Mouse (Mus musculus) neural tube, embryonic 11.5 days (tissue): ENCODE results near the gene Ly6g6f. TPM values are rescaled to one million over a fixed set of nuclear protein-coding genes. Genes with fewer than 3 reads are reported as not detected.
"Not testable (repeated sequence)": the region's sequence is repeated elsewhere in the genome, so short reads cannot be mapped to it uniquely, and the experiment has no call there.

Experiments used
- ATAC-seq: fragments of 200-750 bp; cut with Nextera tagmentation; 2 replicates; pipeline ENCODE4 v1.8.0; 2017; ENCODE audit warnings: moderate number of reproducible peaks, mild to moderate bottlenecking, moderate TSS enrichment, moderate library complexity; ENCODE audit not compliant: insufficient read depth, low FRiP score, low TSS enrichment
- DNase-seq: peaks from one replicate; pipeline ENCODE4 v3.0.0-alpha.2; 2015; ENCODE audit warnings: low spot score
- H3K27ac ChIP-seq: fragments of 300-500 bp; sonication (generic); 2 replicates; pipeline ENCODE4 v1.5.1; 2014; ENCODE audit warnings: low read depth, mild to moderate bottlenecking, low read length
- H3K27me3 ChIP-seq: fragments of 300-500 bp; sonication (generic); 2 replicates; pipeline ENCODE4 v1.6.1; 2014; ENCODE audit warnings: mild to moderate bottlenecking, low read length, mixed read lengths; ENCODE audit not compliant: control insufficient read depth, insufficient read depth
- H3K36me3 ChIP-seq: fragments of 300-500 bp; sonication (generic); 2 replicates; pipeline ENCODE4 v1.6.1; 2014; ENCODE audit warnings: mild to moderate bottlenecking, low read length, moderate library complexity, mixed read lengths; ENCODE audit not compliant: control insufficient read depth, insufficient read depth
- H3K4me1 ChIP-seq: fragments of 300-500 bp; sonication (generic); 2 replicates; pipeline ENCODE4 v1.6.1; 2014; ENCODE audit warnings: low read length, mixed read lengths; ENCODE audit not compliant: control insufficient read depth, insufficient read depth
- H3K4me2 ChIP-seq: fragments of 300-500 bp; sonication (generic); 2 replicates; pipeline ENCODE4 v1.6.1; 2014; ENCODE audit warnings: low read depth, mild to moderate bottlenecking, moderate library complexity
- H3K4me3 ChIP-seq: fragments of 300-500 bp; sonication (generic); 2 replicates; pipeline ENCODE4 v1.5.1; 2014; ENCODE audit warnings: low read depth, low read length
- H3K9ac ChIP-seq: fragments of 300-500 bp; sonication (generic); 2 replicates; pipeline ENCODE4 v1.6.1; 2014; ENCODE audit warnings: mild to moderate bottlenecking, low read length
- H3K9me3 ChIP-seq: fragments of 300-500 bp; sonication (generic); 2 replicates; pipeline ENCODE4 v1.6.1; 2016; ENCODE audit warnings: low read length; ENCODE audit not compliant: control insufficient read depth
- WGBS: fragments of 180-500 bp; shearing (Covaris S2); extraction: QIAGEN DNeasy Blood & Tissue Kit; methylation state at CpG from one replicate; pipeline ENCODE4 v1.1.7; 2014; 5-methylcytosine and 5-hydroxymethylcytosine counted together
- polyA plus RNA-seq: library from polyadenylated mRNA; unstranded; fragments of >200 nt; fragmentation: Nextera tagmentation; extraction: Ambion mirVana; gene quantifications from 2 replicates; pipeline ENCODE4 v1.2.1, GENCODE M21; 2014

Ly6g6f gene
- polyA plus RNA-seq, 1 experiment from 2014 or later = 1.4 TPM

- not testable (repeated sequence) for H3K4me2 ChIP-seq, H3K4me3 ChIP-seq, H3K27me3 ChIP-seq, H3K36me3 ChIP-seq, DNase-seq, H3K27ac ChIP-seq, H3K9ac ChIP-seq, ATAC-seq, H3K4me1 ChIP-seq, H3K9me3 ChIP-seq
- WGBS = 81% methylated on average over 1 of the region's 1 CpGs
Observed at GRCm38 (mm10) chr17:35033703-35034102, 51.7 kb downstream of the Ly6g6f start.

DNA sequence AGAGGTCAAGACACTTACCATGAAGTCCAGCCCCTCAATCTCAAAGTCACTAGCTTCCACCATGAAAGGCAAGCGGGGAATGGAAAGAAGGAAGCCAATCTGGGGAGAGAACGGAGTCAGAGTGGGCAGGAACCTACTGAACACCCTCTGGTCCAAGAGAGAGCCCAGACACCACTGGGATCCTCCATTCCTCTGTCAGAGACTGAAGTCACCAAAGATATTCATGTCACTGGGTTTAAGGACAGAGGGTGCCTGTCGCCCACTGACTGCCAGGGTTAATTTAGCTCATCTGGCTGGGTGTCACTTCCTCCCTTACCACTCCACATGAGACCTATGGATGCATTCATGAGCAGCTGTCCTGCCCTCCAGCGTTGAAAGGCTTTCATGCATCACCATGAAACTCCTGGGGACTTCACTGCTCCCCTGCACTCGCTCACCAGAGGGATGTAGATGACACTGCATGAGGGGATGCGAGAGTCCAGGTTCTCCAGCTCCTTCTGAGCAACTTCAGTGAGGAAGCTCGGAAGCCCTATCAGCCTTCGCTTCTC, 53.0 kb downstream of the Ly6g6f start:
- no peak overlapping the region for H3K4me2 ChIP-seq
- no peaks in the 10 kb centered on the region for H3K36me3 ChIP-seq
- H3K9ac ChIP-seq = no peak overlapping the region
- ATAC-seq (no peak), DNase-seq (no peak)
- H3K27me3 ChIP-seq = no peaks in the 10 kb centered on the region
- H3K4me1 ChIP-seq = peaks cover 2% of the 10 kb centered on the region; the same call in 1 of the 2 replicates
- H3K9me3 ChIP-seq = no peaks in the 10 kb centered on the region
- H3K4me3 ChIP-seq = no peak overlapping the region
- WGBS = 72% methylated on average over 8 of the region's 8 CpGs
- H3K27ac ChIP-seq = no peak overlapping the region

GRCm38 (mm10) chr17:35031880-35032279, 53.5 kb downstream of the Ly6g6f start:
- Histone ChIP-seq H3K4me3 (no peak overlapping the region), H3K9ac (no peak overlapping the region), H3K4me2 (no peak overlapping the region), H3K27me3 (no peaks in the 10 kb centered on the region), H3K9me3 (no peaks in the 10 kb centered on the region), H3K36me3 (no peaks in the 10 kb centered on the region), H3K27ac (no peak overlapping the region), H3K4me1 (peaks cover 2% of the 10 kb centered on the region; the same call in 1 of the 2 replicates)
- WGBS = 84% methylated on average over 7 of the region's 7 CpGs
- DNase-seq = no peak
- ATAC-seq = no peak

- Histone ChIP-seq H3K4me2 (no peak overlapping the region), H3K4me3 (no peak overlapping the region)
- 87% methylated on average over 11 of the region's 11 CpGs for WGBS
Observed at GRCm38 (mm10) chr17:35031272-35031671, 54.1 kb downstream of the Ly6g6f start.

More at GRCm38 (mm10) chr17:35031272-35031671, 54.1 kb downstream of the Ly6g6f start:
- ATAC-seq = no peak
- Histone ChIP-seq H3K4me1 (peaks cover 2% of the 10 kb centered on the region; the same call in 1 of the 2 replicates), H3K27ac (no peak overlapping the region), H3K36me3 (no peaks in the 10 kb centered on the region), H3K9me3 (no peaks in the 10 kb centered on the region), H3K9ac (no peak overlapping the region), H3K27me3 (no peaks in the 10 kb centered on the region)
- no peak for DNase-seq

Other genes starting within 250 kb of the Ly6g6f start
- 20.3 and 24.7 TPM in 2 replicates for gene Stk19, start 248.7 kb downstream of the Ly6g6f start, polyA plus RNA-seq
- gene Dxo, start 248.6 kb downstream of the Ly6g6f start, polyA plus RNA-seq = 69.4 and 71.0 TPM in 2 replicates
- 45.0 and 55.7 TPM in 2 replicates for gene Skiv2l, start 235.4 kb downstream of the Ly6g6f start, polyA plus RNA-seq
- 125 and 132 TPM in 2 replicates for gene Nelfe, start 235.2 kb downstream of the Ly6g6f start, polyA plus RNA-seq
- gene Cfb, start 223.1 kb downstream of the Ly6g6f start, polyA plus RNA-seq = 2.6 and 2.9 TPM in 2 replicates
- 1.7 and 2.1 TPM in 2 replicates for gene Zbtb12, start 206.1 kb downstream of the Ly6g6f start, polyA plus RNA-seq
- not detected in 2 replicates for gene Gm20547, start 203.6 kb downstream of the Ly6g6f start, polyA plus RNA-seq
- gene C2, start 187.3 kb downstream of the Ly6g6f start, polyA plus RNA-seq = 0.57 and 0.86 TPM in 2 replicates
- 62.7 and 70.3 TPM in 2 replicates for gene Ehmt2, start 187.1 kb downstream of the Ly6g6f start, polyA plus RNA-seq
- gene Slc44a4, start 171.1 kb downstream of the Ly6g6f start, polyA plus RNA-seq = not detected in 2 replicates
- gene Neu1, start 154.4 kb downstream of the Ly6g6f start, polyA plus RNA-seq = 16.4 and 16.8 TPM in 2 replicates
- 0.13 and 0.37 TPM in 2 replicates for gene Hspa1b, start 126.4 kb downstream of the Ly6g6f start, polyA plus RNA-seq
- gene Gm20481, start 115.7 kb downstream of the Ly6g6f start, polyA plus RNA-seq = not detected in 2 replicates
- 1.1 and 1.9 TPM in 2 replicates for gene Hspa1a, start 113.5 kb downstream of the Ly6g6f start, polyA plus RNA-seq
- 1.8 and 2.0 TPM in 2 replicates for gene Hspa1l, start 112.9 kb downstream of the Ly6g6f start, polyA plus RNA-seq
- 209 and 211 TPM in 2 replicates for gene Lsm2, start 103.7 kb downstream of the Ly6g6f start, polyA plus RNA-seq
- gene Vars, start 84.6 kb downstream of the Ly6g6f start, polyA plus RNA-seq = 109 and 114 TPM in 2 replicates
- 0.08 TPM in 1 of 2 replicates, not detected in the other for gene Vwa7, start 69.0 kb downstream of the Ly6g6f start, polyA plus RNA-seq
- 3.9 and 5.2 TPM in 2 replicates for gene Sapcd1, start 57.6 kb downstream of the Ly6g6f start, polyA plus RNA-seq
- gene Msh5, start 38.9 kb downstream of the Ly6g6f start, polyA plus RNA-seq = 4.1 and 6.2 TPM in 2 replicates
- 82.8 and 89.7 TPM in 2 replicates for gene Clic1, start 35.6 kb downstream of the Ly6g6f start, polyA plus RNA-seq
- gene Ddah2, start 26.6 kb downstream of the Ly6g6f start, polyA plus RNA-seq = 638 and 659 TPM in 2 replicates
- 0.43 TPM in 1 of 2 replicates, not detected in the other for gene Ly6g6c, start 20.2 kb downstream of the Ly6g6f start, polyA plus RNA-seq
- 1.5 and 2.0 TPM in 2 replicates for gene Mpig6b, start 19.4 kb downstream of the Ly6g6f start, polyA plus RNA-seq
- 0.39 and 0.46 TPM in 2 replicates for gene Ly6g6e, start 8.7 kb downstream of the Ly6g6f start, polyA plus RNA-seq
- gene Ly6g6d, start 7.5 kb downstream of the Ly6g6f start, polyA plus RNA-seq = 1.0 and 3.2 TPM in 2 replicates
- 50.5 and 59.9 TPM in 2 replicates for gene Abhd16a, start 3.7 kb upstream of the Ly6g6f start, polyA plus RNA-seq
- not detected in 2 replicates for gene Ly6g5c, start 22.7 kb upstream of the Ly6g6f start, polyA plus RNA-seq
- 0.45 and 0.78 TPM in 2 replicates for gene Ly6g5b, start 29.8 kb upstream of the Ly6g6f start, polyA plus RNA-seq
- 26.1 and 28.9 TPM in 2 replicates for gene Gpank1, start 35.8 kb upstream of the Ly6g6f start, polyA plus RNA-seq
- gene Csnk2b, start 36.4 kb upstream of the Ly6g6f start, polyA plus RNA-seq = 303 and 319 TPM in 2 replicates
- 7.0 and 7.6 TPM in 2 replicates for gene D17H6S53E, start 40.8 kb upstream of the Ly6g6f start, polyA plus RNA-seq
- gene Apom, start 46.4 kb upstream of the Ly6g6f start, polyA plus RNA-seq = 0.81 and 0.93 TPM in 2 replicates
- gene Bag6, start 49.6 kb upstream of the Ly6g6f start, polyA plus RNA-seq = 99.4 and 105 TPM in 2 replicates
- 185 and 194 TPM in 2 replicates for gene Prrc2a, start 79.3 kb upstream of the Ly6g6f start, polyA plus RNA-seq
- gene Aif1, start 90.5 kb upstream of the Ly6g6f start, polyA plus RNA-seq = 4.1 and 6.7 TPM in 2 replicates
- gene Lst1, start 102.8 kb upstream of the Ly6g6f start, polyA plus RNA-seq = 5.8 and 9.1 TPM in 2 replicates
- 0.27 TPM in 1 of 2 replicates, not detected in the other for gene Ltb, start 108.8 kb upstream of the Ly6g6f start, polyA plus RNA-seq
- gene Tnf, start 116.4 kb upstream of the Ly6g6f start, polyA plus RNA-seq = 0.16 TPM in 1 of 2 replicates, not detected in the other
- gene Lta, start 119.7 kb upstream of the Ly6g6f start, polyA plus RNA-seq = 0.28 TPM in 1 of 2 replicates, not detected in the other
- gene Gm16181, start 135.2 kb upstream of the Ly6g6f start, polyA plus RNA-seq = 0.50 TPM in 1 of 2 replicates, not detected in the other
- gene Atp6v1g2, start 148.1 kb upstream of the Ly6g6f start, polyA plus RNA-seq = 14.1 and 16.8 TPM in 2 replicates
- 4.7 and 5.0 TPM in 2 replicates for gene Nfkbil1, start 150.2 kb upstream of the Ly6g6f start, polyA plus RNA-seq
- gene Ddx39b, start 156.1 kb upstream of the Ly6g6f start, polyA plus RNA-seq = 634 and 672 TPM in 2 replicates
- 47.9 and 56.5 TPM in 2 replicates for gene H2-D1, start 177.1 kb upstream of the Ly6g6f start, polyA plus RNA-seq
- gene H2-Q1, start 234.8 kb upstream of the Ly6g6f start, polyA plus RNA-seq = not detected in 2 replicates